Mouse (Mus musculus) adipose tissue, adult 10 weeks (tissue): ENCODE results near the gene Wdfy2. TPM values are rescaled to one million over a fixed set of nuclear protein-coding genes. Genes with fewer than 3 reads are reported as not detected.

Experiments used
- polyA plus RNA-seq: library from polyadenylated mRNA; stranded (reverse); fragments of 350-450 nt; fragmentation: Illumina TruSeq; extraction: RNeasy Lipid Tissue Mini Kit (QIAGEN cat#74804); gene quantifications from one replicate; pipeline ENCODE4 v1.2.3, GENCODE M21; 2014; ENCODE audit warnings: low read depth, low replicate concordance

The Wdfy2 gene
- 16.3 TPM for polyA plus RNA-seq

GRCm38 (mm10) chr14:62837641-62838252 is at the start of gene Wdfy2:
TSS of gene Wdfy2 (plus strand) at chr14:62837678.

GRCm38 (mm10) chr14:62984410-62984809 is 146.9 kb downstream of the Wdfy2 start, which contains the start of gene Defb48:
TSS of gene Defb48 (minus strand) at chr14:62984510.

GRCm38 (mm10) chr14:62997777-62998176 is 160.3 kb downstream of the Wdfy2 start, which contains the start of gene Defb47:
TSS of gene Defb47 (plus strand) at chr14:62998077.

Other genes starting within 250 kb of the Wdfy2 start
- gene Serpine3, start 174.0 kb upstream of the Wdfy2 start, polyA plus RNA-seq = not detected
- gene Ints6, start 76.5 kb upstream of the Wdfy2 start, polyA plus RNA-seq = 16.3 TPM
- 5,923 TPM for gene Defb48, start 146.8 kb downstream of the Wdfy2 start, polyA plus RNA-seq
- 2,852 TPM for gene Defb47, start 160.4 kb downstream of the Wdfy2 start, polyA plus RNA-seq
- gene Defb43, start 174.1 kb downstream of the Wdfy2 start, polyA plus RNA-seq = 185 TPM
- 3,170 TPM for gene Defb42, start 209.3 kb downstream of the Wdfy2 start, polyA plus RNA-seq
- gene Defb30, start 212.3 kb downstream of the Wdfy2 start, polyA plus RNA-seq = 2,259 TPM